Mouse (Mus musculus) urinary bladder, adult 18-20 months (tissue): ENCODE measurements at regions not wholly inside any gene's neighbourhood (a gene's known extent, or its start where the extent isn't known, plus 50 kb on each side); places are given as distances from the start of the nearest gene placed in this dataset.
"Not testable (repeated sequence)": the region's sequence is repeated elsewhere in the genome, so short reads cannot be mapped to it uniquely, and the experiment has no call there.

Experiments
- DNase-seq, 2 experiments: peaks; one replicate each; pipeline ENCODE4 v3.0.0; 2022; ENCODE audit warnings: low spot score in 2 of 2, mixed read lengths in 2 of 2

- DNase-seq, result no peak
Measured at GRCm38 (mm10) chr3:79002173-79002848, 284.0 kb downstream of the Rapgef2 start.

- DNase-seq, result no peak
Measured at GRCm38 (mm10) chr3:79001754-79002153, 284.6 kb downstream of the Rapgef2 start.

GRCm38 (mm10) chr3:79000293-79000692, 286.0 kb downstream of the Rapgef2 start:
- no peak for DNase-seq

- no peak for DNase-seq
Measured at GRCm38 (mm10) chr3:78999803-79000202, 286.5 kb downstream of the Rapgef2 start.

GRCm38 (mm10) chr3:78988120-78988519, 298.2 kb downstream of the Rapgef2 start:
- no peak for DNase-seq

GRCm38 (mm10) chr3:78986726-78987125, 299.6 kb downstream of the Rapgef2 start:
- no peak for DNase-seq

GRCm38 (mm10) chr3:78981057-78981456, 305.3 kb downstream of the Rapgef2 start:
- no peak for DNase-seq

GRCm38 (mm10) chr3:78978781-78979180, 307.5 kb downstream of the Rapgef2 start:
- DNase-seq, result no peak

- peak in 1 of 2 experiments; percentile 19 for DNase-seq
Measured at GRCm38 (mm10) chr3:78966683-78967549, 319.4 kb downstream of the Rapgef2 start.

- DNase-seq, result no peak
Measured at GRCm38 (mm10) chr3:78964231-78964858, 322.0 kb downstream of the Rapgef2 start.

- no peak for DNase-seq
Measured at GRCm38 (mm10) chr3:78958781-78959180, 327.5 kb downstream of the Rapgef2 start.

- DNase-seq, result no peak
Measured at GRCm38 (mm10) chr3:78955364-78955763, 331.0 kb downstream of the Rapgef2 start.

- DNase-seq, result not testable (repeated sequence)
Measured at GRCm38 (mm10) chr3:78949385-78949784, 336.9 kb downstream of the Rapgef2 start.

GRCm38 (mm10) chr3:78948700-78949099, 337.6 kb downstream of the Rapgef2 start:
- DNase-seq, result no peak

- DNase-seq, result no peak
Measured at GRCm38 (mm10) chr3:78948171-78948570, 338.1 kb downstream of the Rapgef2 start.

GRCm38 (mm10) chr3:78947183-78947582, 339.1 kb downstream of the Rapgef2 start:
- DNase-seq, result no peak

- DNase-seq, result no peak
Measured at GRCm38 (mm10) chr3:78944185-78944584, 342.1 kb downstream of the Rapgef2 start.

- no peak for DNase-seq
Measured at GRCm38 (mm10) chr3:78932975-78933374, 353.3 kb downstream of the Rapgef2 start.

- no peak for DNase-seq
Measured at GRCm38 (mm10) chr3:78919850-78920249, 366.5 kb downstream of the Rapgef2 start.

- DNase-seq, result peak; percentile 55 to 58
Measured at GRCm38 (mm10) chr3:78919407-78919806, 366.9 kb downstream of the Rapgef2 start.

GRCm38 (mm10) chr3:78908196-78908844, 378.0 kb downstream of the Rapgef2 start:
- no peak for DNase-seq

GRCm38 (mm10) chr3:78907778-78908177, 378.5 kb downstream of the Rapgef2 start:
- no peak for DNase-seq
